Mouse (Mus musculus): ENCODE results near the gene Cd274.

DNA sequence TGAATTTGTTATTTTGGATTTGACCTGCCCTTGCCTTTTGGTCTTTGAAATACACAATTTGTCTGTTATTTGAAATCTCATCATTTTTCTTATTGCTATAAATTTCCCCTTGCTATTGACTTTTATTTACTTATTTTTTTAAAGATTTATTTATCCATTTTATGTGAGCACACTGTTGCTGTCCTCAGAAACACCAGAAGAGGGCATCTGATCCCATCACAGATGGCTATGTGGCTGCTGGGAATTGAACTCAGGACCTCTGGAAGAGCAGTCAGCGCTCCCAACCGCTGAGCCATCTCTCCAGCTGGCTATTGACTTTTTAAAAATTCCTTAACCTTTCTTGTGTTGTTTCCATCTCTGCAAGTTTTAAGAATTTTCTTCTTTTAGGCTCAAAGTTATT, 30.6 kb upstream of the Cd274 start:
- no peak for TF ChIP-seq ZNF384 (IDR thresholded peaks at IDR 0.05; ENCODE audit: low read depth, low read length)
- TF ChIP-seq MAX (IDR thresholded peaks at IDR 0.05; ENCODE audit: low read length) = no peak
- no peak; the same call in none of the 2 replicates for TF ChIP-seq RAD21 (IDR thresholded peaks at IDR 0.05; ENCODE audit: low read depth, low read length)
- TF ChIP-seq MEF2A (IDR thresholded peaks at IDR 0.05; ENCODE audit: borderline replicate concordance, low read depth, low read length) = no peak
- TF ChIP-seq TCF12 (IDR thresholded peaks at IDR 0.05; ENCODE audit: low read depth, low read length) = no peak
- no peak for TF ChIP-seq MAFK (IDR thresholded peaks at IDR 0.05; ENCODE audit: insufficient replicate concordance, low read length)
- no peak for TF ChIP-seq ETS1 (conservative IDR thresholded peaks at IDR 0.05; ENCODE audit: low read depth, low read length)
- TF ChIP-seq CTCF (conservative IDR thresholded peaks at IDR 0.05 in 1 of 2, IDR thresholded peaks at IDR 0.05 in 1 of 2; ENCODE audit: low read depth in 2 of 2, low read length in 2 of 2) = peak in 1 of 2 experiments; percentile 42; a peak in 2 of 4 replicates
- no peak for TF ChIP-seq POLR2A (IDR thresholded peaks at IDR 0.05; ENCODE audit: low read depth, low read length)
- no peak for TF ChIP-seq GABPA (IDR thresholded peaks at IDR 0.05; ENCODE audit: insufficient replicate concordance, low read depth, low read length)
- no peak for TF ChIP-seq MYC (IDR thresholded peaks at IDR 0.05; ENCODE audit: low read depth, low read length)
- TF ChIP-seq E2F4 (IDR thresholded peaks at IDR 0.05; ENCODE audit: insufficient replicate concordance, low read depth, low read length) = no peak
